Mouse (Mus musculus): ENCODE data around the gene Pold1. TPM values are rescaled to one million over a fixed set of nuclear protein-coding genes. Genes with fewer than 3 reads are reported as not detected.

The Pold1 gene
- polyA plus RNA-seq, 1 experiment from 2014 or later = 73.5 TPM

- no peak overlapping the region for H3K27ac ChIP-seq
- peak overlapping the region; percentile 68 for H3K4me2 ChIP-seq (replicated peaks)
- H3K9me3 ChIP-seq (replicated peaks) = no peaks in the 10 kb centered on the region
- no peak for ATAC-seq (ENCODE audit: low FRiP score)
- H3K36me3 ChIP-seq = peaks cover 30% of the 10 kb centered on the region
- H3K4me3 ChIP-seq = peak overlapping the region; percentile 85; the same call in 1 of the 2 replicates
- H3K9ac ChIP-seq = 0 out of 2 replicates have a peak overlapping the region, but pooled peaks have one; percentile 62
- WGBS = 82% methylated on average over 28 of the region's 31 CpGs
- H3K4me1 ChIP-seq = peaks cover 21% of the 10 kb centered on the region
- peaks cover 7% of the 10 kb centered on the region for H3K27me3 ChIP-seq
These were observed 3.7 kb upstream of the Pold1 start for GRCm38 (mm10) chr7:44552141-44552908.

- Histone ChIP-seq H3K9ac (no peak overlapping the region), H3K36me3 (peaks cover 30% of the 10 kb centered on the region), H3K27me3 (peaks cover 4% of the 10 kb centered on the region), H3K27ac (no peak overlapping the region), H3K4me2 (replicated peaks) (no peak overlapping the region), H3K4me3 (no peak overlapping the region), H3K9me3 (replicated peaks) (no peaks in the 10 kb centered on the region), H3K4me1 (peaks cover 22% of the 10 kb centered on the region)
- no peak for ATAC-seq (ENCODE audit: low FRiP score)
- 75% methylated on average over 22 of the region's 22 CpGs for WGBS
These were observed 3.1 kb upstream of the Pold1 start for GRCm38 (mm10) chr7:44551731-44552130.

- Histone ChIP-seq H3K4me3 (no peak overlapping the region), H3K27ac (no peak overlapping the region), H3K4me1 (peaks cover 22% of the 10 kb centered on the region), H3K27me3 (peaks cover 4% of the 10 kb centered on the region; the same call in 1 of the 2 replicates), H3K9ac (no peak overlapping the region), H3K9me3 (replicated peaks) (no peaks in the 10 kb centered on the region), H3K36me3 (peaks cover 30% of the 10 kb centered on the region), H3K4me2 (replicated peaks) (no peak overlapping the region)
- 93% methylated on average over 21 of the region's 21 CpGs for WGBS
- ATAC-seq (ENCODE audit: low FRiP score) = no peak
These were observed 2.7 kb upstream of the Pold1 start for GRCm38 (mm10) chr7:44551301-44551700.

- peaks cover 22% of the 10 kb centered on the region for H3K4me1 ChIP-seq
- H3K27me3 ChIP-seq = no peaks in the 10 kb centered on the region
- H3K9ac ChIP-seq = no peak overlapping the region
- no peak for ATAC-seq (ENCODE audit: low FRiP score)
- no peak overlapping the region for H3K4me3 ChIP-seq
- WGBS = 95% methylated on average over 12 of the region's 12 CpGs
- H3K27ac ChIP-seq = no peak overlapping the region
- H3K36me3 ChIP-seq = peaks cover 30% of the 10 kb centered on the region
- H3K4me2 ChIP-seq (replicated peaks) = no peak overlapping the region
- H3K9me3 ChIP-seq (replicated peaks) = no peaks in the 10 kb centered on the region
These were observed 1.7 kb upstream of the Pold1 start for GRCm38 (mm10) chr7:44550409-44550678.

- Histone ChIP-seq H3K27ac (no peak overlapping the region), H3K36me3 (peaks cover 30% of the 10 kb centered on the region), H3K9me3 (replicated peaks) (no peaks in the 10 kb centered on the region), H3K4me3 (no peak overlapping the region), H3K4me1 (peaks cover 22% of the 10 kb centered on the region), H3K4me2 (replicated peaks) (no peak overlapping the region), H3K9ac (no peak overlapping the region), H3K27me3 (no peaks in the 10 kb centered on the region)
- no peak for ATAC-seq (ENCODE audit: low FRiP score)
- 94% methylated on average over 23 of the region's 23 CpGs for WGBS
These were observed 1.2 kb upstream of the Pold1 start for GRCm38 (mm10) chr7:44549621-44550408.

GRCm38 (mm10) chr7:44547725-44548124 lies 924 bp downstream of the Pold1 start:
- peak overlapping the region; percentile 56 for H3K4me3 ChIP-seq
- no peaks in the 10 kb centered on the region for H3K9me3 ChIP-seq (replicated peaks)
- peak overlapping the region; percentile 81 for H3K4me2 ChIP-seq (replicated peaks)
- H3K4me1 ChIP-seq = peaks cover 15% of the 10 kb centered on the region
- ATAC-seq (ENCODE audit: low FRiP score) = no peak
- 25% methylated on average over 5 of the region's 5 CpGs for WGBS
- H3K27me3 ChIP-seq = no peaks in the 10 kb centered on the region
- H3K9ac ChIP-seq = peak overlapping the region; percentile 67; the same call in 1 of the 2 replicates
- H3K27ac ChIP-seq = no peak overlapping the region
- peaks cover 35% of the 10 kb centered on the region for H3K36me3 ChIP-seq

- Histone ChIP-seq H3K4me2 (replicated peaks) (0 out of 2 replicates have a peak overlapping the region, but pooled peaks have one; percentile 81), H3K9me3 (replicated peaks) (no peaks in the 10 kb centered on the region), H3K4me3 (no peak overlapping the region), H3K4me1 (peaks cover 12% of the 10 kb centered on the region), H3K9ac (no peak overlapping the region), H3K27me3 (no peaks in the 10 kb centered on the region), H3K36me3 (peaks cover 40% of the 10 kb centered on the region), H3K27ac (no peak overlapping the region)
- ATAC-seq (ENCODE audit: low FRiP score) = no peak
- WGBS = 96% methylated on average over 13 of the region's 13 CpGs
These were observed 1.6 kb downstream of the Pold1 start for GRCm38 (mm10) chr7:44547041-44547440.

- peaks cover 12% of the 10 kb centered on the region for H3K4me1 ChIP-seq
- 96% methylated on average over 3 of the region's 3 CpGs for WGBS
- H3K9me3 ChIP-seq (replicated peaks) = no peaks in the 10 kb centered on the region
- H3K27me3 ChIP-seq = no peaks in the 10 kb centered on the region
- H3K4me2 ChIP-seq (replicated peaks) = no peak overlapping the region
- no peak overlapping the region for H3K9ac ChIP-seq
- no peak for ATAC-seq (ENCODE audit: low FRiP score)
- H3K27ac ChIP-seq = no peak overlapping the region
- H3K4me3 ChIP-seq = no peak overlapping the region
- H3K36me3 ChIP-seq = peaks cover 40% of the 10 kb centered on the region
These were observed 2.4 kb downstream of the Pold1 start for GRCm38 (mm10) chr7:44546274-44546673.

GRCm38 (mm10) chr7:44543071-44543470 lies 5.6 kb downstream of the Pold1 start:
- no peaks in the 10 kb centered on the region for H3K27me3 ChIP-seq
- no peak overlapping the region for H3K4me2 ChIP-seq (replicated peaks)
- no peak overlapping the region for H3K27ac ChIP-seq
- no peak overlapping the region; the same call in 1 of the 2 replicates for H3K9ac ChIP-seq
- peaks cover 9% of the 10 kb centered on the region for H3K4me1 ChIP-seq
- ATAC-seq (ENCODE audit: low FRiP score) = no peak
- H3K9me3 ChIP-seq (replicated peaks) = no peaks in the 10 kb centered on the region
- H3K36me3 ChIP-seq = peaks cover 52% of the 10 kb centered on the region
- no peak overlapping the region for H3K4me3 ChIP-seq
- 79% methylated on average over 12 of the region's 12 CpGs for WGBS

GRCm38 (mm10) chr7:44542555-44542954 lies 6.1 kb downstream of the Pold1 start:
- Histone ChIP-seq H3K4me3 (no peak overlapping the region), H3K4me2 (replicated peaks) (no peak overlapping the region), H3K27me3 (no peaks in the 10 kb centered on the region), H3K4me1 (peaks cover 4% of the 10 kb centered on the region), H3K36me3 (peaks cover 55% of the 10 kb centered on the region), H3K9me3 (replicated peaks) (no peaks in the 10 kb centered on the region), H3K27ac (no peak overlapping the region), H3K9ac (no peak overlapping the region)
- ATAC-seq (ENCODE audit: low FRiP score) = no peak
- WGBS = 90% methylated on average over 11 of the region's 11 CpGs

- Histone ChIP-seq H3K4me3 (no peak overlapping the region), H3K9ac (no peak overlapping the region), H3K36me3 (peaks cover 87% of the 10 kb centered on the region), H3K4me1 (no peaks in the 10 kb centered on the region), H3K4me2 (replicated peaks) (no peak overlapping the region), H3K27me3 (no peaks in the 10 kb centered on the region), H3K9me3 (replicated peaks) (no peaks in the 10 kb centered on the region), H3K27ac (no peak overlapping the region)
- no peak for ATAC-seq (ENCODE audit: low FRiP score)
- WGBS = 92% methylated on average over 41 of the region's 41 CpGs
These were observed 9.7 kb downstream of the Pold1 start for GRCm38 (mm10) chr7:44538756-44539624.

GRCm38 (mm10) chr7:44537496-44537895 lies 11.2 kb downstream of the Pold1 start:
- WGBS = 95% methylated on average over 13 of the region's 13 CpGs
- Histone ChIP-seq H3K4me1 (no peaks in the 10 kb centered on the region), H3K27ac (no peak overlapping the region), H3K9ac (no peak overlapping the region), H3K4me3 (no peak overlapping the region), H3K27me3 (no peaks in the 10 kb centered on the region), H3K4me2 (replicated peaks) (no peak overlapping the region), H3K9me3 (replicated peaks) (no peaks in the 10 kb centered on the region), H3K36me3 (peaks cover 94% of the 10 kb centered on the region)
- ATAC-seq (ENCODE audit: low FRiP score) = no peak
